17 mouse cellular contexts compared by ENCODE assay signal in the genomic region with DNA sequence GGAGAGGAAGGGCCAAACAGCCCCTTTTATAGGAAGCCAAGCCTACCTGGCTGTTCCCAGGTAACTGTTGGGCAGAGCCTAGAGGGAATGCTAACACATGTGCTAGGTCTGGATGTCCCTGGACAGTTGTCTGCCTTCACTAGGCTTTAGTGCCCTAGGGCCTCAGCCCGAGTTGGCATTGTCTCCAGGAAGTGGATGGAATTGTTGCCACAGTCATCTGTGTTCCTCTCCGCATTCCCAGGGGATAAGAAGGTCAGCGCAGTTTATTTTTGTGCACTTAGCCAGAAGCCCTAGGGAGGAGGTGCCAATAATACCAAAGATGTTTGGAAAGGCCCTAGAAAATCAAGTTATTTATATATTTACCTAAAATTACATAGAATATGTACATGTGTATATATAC.
DNase-seq lines count a peak whose midpoint lies in the region; ATAC-seq and TF ChIP-seq lines count a peak whose summit lies in the region.
"Had no signal": no experiment of that assay in that cellular context is flagged by ENCODE, and none has a peak within 500 bp of the region (broad histone marks: within the 10 kb centered on the region; RNA-seq: fewer than 3 reads in every experiment).

No protein-coding gene starts in this region.

- WGBS in large intestine, adult 2 months = 19% methylated on average over 3 of the region's 3 CpGs
- WGBS in hindbrain, embryonic 16.5 days = 76% methylated on average over 3 of the region's 3 CpGs

- no peak for ATAC-seq in hindbrain, embryonic 16.5 days
- ATAC-seq: intestine, embryonic 15.5 days had no signal

- no peaks in the 10 kb centered on the region for H3K27me3 ChIP-seq in hindbrain, embryonic 16.5 days (replicated peaks; ENCODE audit: control insufficient read depth, insufficient read depth, low read length)
- H3K27me3 ChIP-seq: embryonic facial prominence, embryonic 12.5 days; intestine, embryonic 15.5 days; limb, embryonic 13.5 days had no signal

- H3K4me2 ChIP-seq in hindbrain, embryonic 16.5 days (ENCODE audit: low read length) = no peak overlapping the region
- H3K4me2 ChIP-seq: embryonic facial prominence, embryonic 12.5 days; intestine, embryonic 15.5 days; limb, embryonic 13.5 days had no signal

- peaks cover 10% of the 10 kb centered on the region for H3K4me1 ChIP-seq in hindbrain, embryonic 16.5 days (ENCODE audit: control insufficient read depth, insufficient read depth, low read depth, low read length)

- DNase-seq in gastrocnemius, adult 2 months = peak; percentile 65
- no peak for DNase-seq in gastrocnemius, postnatal 14 days
- peak; percentile 13 for DNase-seq in lung, postnatal 14 days
- no peak for DNase-seq in lung, adult 18-20 months
- DNase-seq in heart, adult 8-10 months (ENCODE audit: low spot score) = peak; percentile 33
- peak; percentile 92 for DNase-seq in large intestine, adult 2 months (ENCODE audit: low read depth, low spot score)
- no peak for DNase-seq in left cerebral cortex, postnatal 4 days
- DNase-seq: kidney, postnatal 4 days; midbrain, embryonic 14.5 days; thymus, adult 2 months had no signal

- H3K27ac ChIP-seq in gastrocnemius, adult 2 months = peak overlapping the region; percentile 57
- no peak overlapping the region for H3K27ac ChIP-seq in hindbrain, embryonic 16.5 days (ENCODE audit: low read depth, low read length)
- H3K27ac ChIP-seq: embryonic facial prominence, embryonic 12.5 days; forebrain, embryonic 10.5 days; hindbrain, embryonic 10.5 days; intestine, embryonic 15.5 days; left cerebral cortex, adult 2 months; limb, embryonic 13.5 days had no signal

- H3K9me3 ChIP-seq in hindbrain, embryonic 16.5 days (ENCODE audit: control insufficient read depth, low read length) = no peaks in the 10 kb centered on the region
- H3K9me3 ChIP-seq: embryonic facial prominence, embryonic 12.5 days; forebrain, embryonic 10.5 days; hindbrain, embryonic 10.5 days; intestine, embryonic 15.5 days; limb, embryonic 13.5 days had no signal

- no peak for TF ChIP-seq CTCF in gastrocnemius, adult 2 months (IDR thresholded peaks at IDR 0.05)

- intact Hi-C loops in gastrocnemius, adult 2 months (cut with DNase I) = loop anchor here (5.0 kb wide), 1 partner anchor 70 kb away; no protein-coding TSS in a partner anchor
- intact Hi-C loops in gastrocnemius, postnatal 14 days (cut with DNase I; ENCODE audit: low total_unique reads) = no loop called here
- intact Hi-C loops in left cerebral cortex, postnatal 4 days (cut with DNase I) = no loop called here

- H3K36me3 ChIP-seq in hindbrain, embryonic 16.5 days (ENCODE audit: control insufficient read depth, insufficient read depth, low read length) = no peaks in the 10 kb centered on the region
- H3K36me3 ChIP-seq: embryonic facial prominence, embryonic 12.5 days; intestine, embryonic 15.5 days; limb, embryonic 13.5 days had no signal

- H3K4me3 ChIP-seq in gastrocnemius, adult 2 months = no peak overlapping the region
- no peak overlapping the region for H3K4me3 ChIP-seq in hindbrain, embryonic 16.5 days (ENCODE audit: low read length)
- H3K4me3 ChIP-seq: embryonic facial prominence, embryonic 12.5 days; forebrain, embryonic 10.5 days; hindbrain, embryonic 10.5 days; intestine, embryonic 15.5 days; left cerebral cortex, adult 2 months; limb, embryonic 13.5 days had no signal

- no peak overlapping the region for H3K9ac ChIP-seq in hindbrain, embryonic 16.5 days (ENCODE audit: low read depth, low read length)
- H3K9ac ChIP-seq: embryonic facial prominence, embryonic 12.5 days; intestine, embryonic 15.5 days; limb, embryonic 13.5 days had no signal

Comparison
In these comparisons a context has a peak if more than half of its experiments do, and no peak if none do; other contexts are left out.
1. DNase-seq: peak in gastrocnemius, adult 2 months (single experiment), lung, postnatal 14 days (single experiment), heart, adult 8-10 months (single experiment) and large intestine, adult 2 months (single experiment); none in gastrocnemius, postnatal 14 days (single experiment), lung, adult 18-20 months (0 of 2) and left cerebral cortex, postnatal 4 days (single experiment).